Mouse (Mus musculus): Measurements from ENCODE around the gene Grb7. TPM values are rescaled to one million over a fixed set of nuclear protein-coding genes. Genes with fewer than 3 reads are reported as not detected.

The Grb7 gene
- polyA plus RNA-seq, 1 experiment from 2014 or later, result 5.1 TPM

DNA sequence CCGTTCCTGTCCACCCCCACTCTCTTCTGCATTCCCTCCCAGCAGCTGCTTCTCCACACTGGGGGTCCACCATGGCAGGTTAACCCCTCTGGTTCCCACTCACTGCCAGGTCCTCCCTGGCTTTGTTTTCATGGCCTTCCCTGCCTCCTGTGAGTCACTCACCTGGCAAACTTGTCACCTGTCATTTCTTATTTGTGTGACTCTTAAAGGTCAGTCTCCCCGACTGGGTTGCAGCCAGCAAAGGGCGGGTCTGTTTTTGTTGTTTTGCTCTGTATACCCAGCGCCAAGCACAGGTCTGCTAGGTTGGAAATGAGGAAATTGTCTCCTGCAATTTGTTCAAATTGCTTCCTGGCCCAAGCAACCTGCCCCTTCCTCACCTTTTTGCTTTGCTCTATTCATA lies 515 bp upstream of the Grb7 start:
- Histone ChIP-seq H3K4me3 (replicated peaks) (no peak overlapping the region), H3K9me3 (no peaks in the 10 kb centered on the region), H3K27me3 (peaks cover 42% of the 10 kb centered on the region), H3K9ac (replicated peaks) (no peak overlapping the region), H3K36me3 (no peaks in the 10 kb centered on the region), H3K4me1 (replicated peaks) (peaks cover 18% of the 10 kb centered on the region), H3K4me2 (no peak overlapping the region), H3K27ac (no peak overlapping the region)
- WGBS, result 29% methylated on average over 4 of the region's 4 CpGs
- no peak for ATAC-seq (ENCODE audit: insufficient number of reproducible peaks, insufficient read depth, low FRiP score, low TSS enrichment, low read depth)

DNA sequence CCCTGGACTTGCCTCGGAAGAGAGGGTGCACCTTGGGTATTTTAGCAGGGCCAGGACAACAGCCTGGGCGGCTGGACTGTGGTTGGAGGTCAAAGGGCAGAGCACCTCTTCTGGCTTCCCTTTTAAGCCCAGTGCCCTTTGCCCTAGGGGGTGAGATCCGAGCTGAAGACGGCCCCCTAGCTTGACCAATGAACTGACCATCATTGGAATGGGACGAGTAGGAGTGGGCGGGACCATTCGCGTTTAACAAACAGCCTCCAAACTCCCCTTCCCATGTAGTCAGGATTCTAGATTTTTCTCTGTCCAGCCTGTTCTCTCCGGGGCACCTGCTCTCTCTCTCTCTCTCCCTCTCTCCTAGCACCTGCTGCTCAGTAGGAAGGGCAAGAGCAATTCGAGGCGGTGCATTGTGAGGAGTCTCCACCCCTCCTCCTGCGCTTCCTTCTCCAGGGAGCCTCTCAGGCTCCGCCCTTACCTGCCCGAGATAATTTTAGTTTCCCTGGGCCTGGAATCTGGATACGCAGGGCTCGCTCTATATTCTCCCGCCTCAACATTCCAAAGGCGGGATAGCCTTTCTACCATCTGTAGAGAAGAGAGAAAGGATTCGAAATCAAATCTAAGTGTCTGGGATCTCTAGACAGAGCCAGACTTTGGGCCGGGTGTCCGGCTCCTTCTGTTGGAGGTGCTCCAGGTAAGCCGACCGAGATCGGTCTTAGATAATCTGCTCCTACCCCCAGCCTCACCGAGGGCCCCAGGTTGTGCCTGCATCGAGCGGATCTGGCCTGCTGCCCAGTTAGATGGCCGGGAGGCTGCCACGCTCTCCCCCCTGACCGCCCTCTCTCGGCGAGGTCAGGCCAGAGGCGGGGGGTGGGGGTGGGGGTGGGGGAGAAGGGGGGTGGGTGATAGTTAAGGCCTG lies 624 bp downstream of the Grb7 start:
- 2% methylated on average over 32 of the region's 33 CpGs for WGBS
- H3K36me3 ChIP-seq, result no peaks in the 10 kb centered on the region
- H3K4me1 ChIP-seq (replicated peaks), result peaks cover 18% of the 10 kb centered on the region
- no peaks in the 10 kb centered on the region for H3K9me3 ChIP-seq
- H3K4me3 ChIP-seq (replicated peaks), result peak overlapping the region; percentile 27
- H3K9ac ChIP-seq (replicated peaks), result 0 out of 2 replicates have a peak overlapping the region, but pooled peaks have one; percentile 8
- H3K27ac ChIP-seq, result no peak overlapping the region
- no peak for ATAC-seq (ENCODE audit: insufficient number of reproducible peaks, insufficient read depth, low FRiP score, low TSS enrichment, low read depth)
- peaks cover 42% of the 10 kb centered on the region for H3K27me3 ChIP-seq
- peak overlapping the region; percentile 44 for H3K4me2 ChIP-seq

DNA sequence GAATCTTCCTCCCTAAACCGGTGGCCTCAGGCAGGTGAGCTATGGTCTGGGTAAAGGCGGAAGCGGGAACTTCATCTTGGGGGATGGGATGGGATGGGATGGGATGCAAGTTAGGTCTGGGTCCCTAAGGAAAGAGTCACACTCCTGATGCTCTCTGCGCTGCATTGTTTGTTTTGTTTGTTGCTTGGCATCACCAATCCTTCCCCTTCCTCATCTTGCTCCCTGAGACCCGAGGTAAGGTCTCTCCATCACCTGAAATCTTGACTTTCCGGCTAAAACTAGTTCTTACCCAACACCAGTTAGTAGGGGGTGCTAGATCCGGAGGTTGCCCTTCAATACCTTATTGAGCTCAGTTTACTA lies 1.3 kb downstream of the Grb7 start:
- Histone ChIP-seq H3K4me1 (replicated peaks) (peaks cover 18% of the 10 kb centered on the region), H3K4me2 (peak overlapping the region; percentile 44), H3K4me3 (replicated peaks) (peak overlapping the region; percentile 27), H3K9ac (replicated peaks) (0 out of 2 replicates have a peak overlapping the region, but pooled peaks have one; percentile 8), H3K9me3 (no peaks in the 10 kb centered on the region), H3K36me3 (no peaks in the 10 kb centered on the region), H3K27ac (no peak overlapping the region), H3K27me3 (peaks cover 42% of the 10 kb centered on the region)
- 9% methylated on average over 7 of the region's 7 CpGs for WGBS
- no peak for ATAC-seq (ENCODE audit: insufficient number of reproducible peaks, insufficient read depth, low FRiP score, low TSS enrichment, low read depth)

DNA sequence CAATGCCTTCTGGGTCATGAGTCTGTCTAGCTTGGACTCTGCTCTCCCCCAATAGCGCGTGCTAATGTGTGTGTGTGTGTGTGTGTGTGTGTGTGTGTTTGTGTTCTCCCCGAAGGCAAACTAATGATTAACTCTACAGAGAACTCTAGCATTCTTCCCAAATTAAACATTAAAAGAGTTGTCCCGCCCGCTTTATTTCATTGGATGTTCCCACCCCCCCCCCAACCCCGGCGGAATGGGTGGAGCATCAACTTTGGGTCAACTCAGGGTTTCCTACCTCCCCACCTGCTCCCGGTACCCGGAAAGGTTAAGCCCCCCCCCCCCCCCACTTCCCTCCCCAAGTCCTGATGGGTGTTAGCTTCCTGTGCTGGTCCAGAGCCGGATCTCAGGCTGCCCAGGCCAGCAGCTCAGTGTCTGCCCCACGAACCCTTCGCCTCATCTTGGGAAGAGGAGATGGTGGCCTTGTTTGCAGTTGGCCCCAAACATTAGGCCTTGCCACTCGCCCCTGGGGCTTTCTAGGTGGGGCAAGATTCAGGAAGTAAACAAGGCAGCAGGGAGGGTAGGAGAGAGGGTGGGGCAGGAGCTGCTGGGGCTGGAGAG lies 2.1 kb downstream of the Grb7 start:
- H3K9me3 ChIP-seq, result no peaks in the 10 kb centered on the region
- peak overlapping the region; percentile 44 for H3K4me2 ChIP-seq
- no peak overlapping the region for H3K9ac ChIP-seq (replicated peaks)
- peaks cover 18% of the 10 kb centered on the region for H3K4me1 ChIP-seq (replicated peaks)
- WGBS, result 38% methylated on average over 13 of the region's 13 CpGs
- H3K4me3 ChIP-seq (replicated peaks), result 0 out of 2 replicates have a peak overlapping the region, but pooled peaks have one; percentile 27
- peaks cover 42% of the 10 kb centered on the region for H3K27me3 ChIP-seq
- no peak overlapping the region for H3K27ac ChIP-seq
- no peaks in the 10 kb centered on the region for H3K36me3 ChIP-seq
- no peak for ATAC-seq (ENCODE audit: insufficient number of reproducible peaks, insufficient read depth, low FRiP score, low TSS enrichment, low read depth)

DNA sequence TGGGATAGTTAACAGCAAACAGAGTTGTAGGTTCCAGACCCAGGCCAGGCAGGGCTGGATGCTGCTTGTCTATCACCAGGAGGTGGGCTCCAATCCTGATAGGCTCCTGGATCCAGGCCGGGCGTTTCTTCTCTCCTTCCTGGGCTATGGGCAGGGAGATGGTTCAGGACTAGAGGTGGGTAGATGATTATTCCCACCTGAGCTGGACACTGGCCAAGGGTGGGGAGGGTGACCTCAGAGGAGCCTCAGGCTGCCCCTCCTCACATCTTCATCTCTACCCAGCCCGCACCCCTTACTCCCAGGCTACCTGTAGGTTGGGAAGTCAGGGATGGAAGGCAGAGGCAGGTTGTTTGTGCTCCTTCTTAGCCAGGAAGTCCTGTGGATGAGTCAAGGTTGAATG lies 3.2 kb downstream of the Grb7 start:
- ATAC-seq (ENCODE audit: insufficient number of reproducible peaks, insufficient read depth, low FRiP score, low TSS enrichment, low read depth), result no peak
- Histone ChIP-seq H3K27ac (no peak overlapping the region), H3K9ac (replicated peaks) (no peak overlapping the region), H3K4me2 (no peak overlapping the region), H3K4me1 (replicated peaks) (peaks cover 18% of the 10 kb centered on the region), H3K27me3 (peaks cover 42% of the 10 kb centered on the region), H3K36me3 (no peaks in the 10 kb centered on the region), H3K4me3 (replicated peaks) (no peak overlapping the region), H3K9me3 (no peaks in the 10 kb centered on the region)
- 85% methylated on average over 3 of the region's 3 CpGs for WGBS

DNA sequence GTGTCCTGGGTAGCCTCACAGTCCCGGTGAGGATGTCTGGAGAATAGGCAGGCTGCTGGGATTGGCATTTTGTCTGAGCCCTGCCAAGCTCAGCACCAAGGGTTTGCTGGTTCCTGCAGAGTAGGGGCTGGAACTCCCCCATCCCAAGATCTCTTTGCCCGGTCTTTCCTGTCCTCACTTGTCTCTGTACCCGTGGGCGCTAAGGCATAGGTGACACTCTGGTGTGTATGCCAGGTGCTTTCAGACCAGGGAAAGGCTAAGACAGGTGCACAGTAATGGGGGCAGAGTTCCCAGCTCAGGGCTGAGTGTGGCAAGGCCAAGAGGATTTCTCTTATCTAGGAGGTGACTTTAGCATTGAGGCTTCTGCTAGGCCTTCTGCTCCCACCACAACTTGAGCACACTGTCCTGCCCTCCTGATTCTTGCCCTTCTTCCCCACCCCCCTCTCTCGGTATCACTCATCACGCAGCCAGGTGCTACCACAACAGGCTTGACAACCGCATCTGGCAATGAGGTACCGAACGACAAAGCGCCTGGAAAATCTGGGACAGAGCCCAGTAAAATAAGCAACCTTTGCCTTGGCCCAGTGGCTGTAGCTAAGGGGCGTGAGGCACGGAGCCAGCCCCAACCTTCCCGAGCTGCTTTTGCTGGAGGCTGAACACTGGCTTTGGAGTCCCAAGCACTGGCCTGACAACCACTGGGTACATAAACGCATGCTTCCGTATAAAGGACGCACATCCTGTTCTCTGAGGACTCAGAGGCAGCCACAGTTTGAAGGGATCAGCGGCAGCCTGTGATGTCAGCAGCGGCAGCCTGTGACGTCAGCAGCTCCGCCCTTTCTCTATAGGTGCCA lies 4.0 kb downstream of the Grb7 start:
- Histone ChIP-seq H3K27me3 (peaks cover 42% of the 10 kb centered on the region), H3K9ac (replicated peaks) (no peak overlapping the region), H3K36me3 (no peaks in the 10 kb centered on the region), H3K4me2 (no peak overlapping the region), H3K4me3 (replicated peaks) (no peak overlapping the region), H3K4me1 (replicated peaks) (peaks cover 18% of the 10 kb centered on the region), H3K27ac (no peak overlapping the region), H3K9me3 (no peaks in the 10 kb centered on the region)
- 79% methylated on average over 20 of the region's 20 CpGs for WGBS
- ATAC-seq (ENCODE audit: insufficient number of reproducible peaks, insufficient read depth, low FRiP score, low TSS enrichment, low read depth), result no peak

DNA sequence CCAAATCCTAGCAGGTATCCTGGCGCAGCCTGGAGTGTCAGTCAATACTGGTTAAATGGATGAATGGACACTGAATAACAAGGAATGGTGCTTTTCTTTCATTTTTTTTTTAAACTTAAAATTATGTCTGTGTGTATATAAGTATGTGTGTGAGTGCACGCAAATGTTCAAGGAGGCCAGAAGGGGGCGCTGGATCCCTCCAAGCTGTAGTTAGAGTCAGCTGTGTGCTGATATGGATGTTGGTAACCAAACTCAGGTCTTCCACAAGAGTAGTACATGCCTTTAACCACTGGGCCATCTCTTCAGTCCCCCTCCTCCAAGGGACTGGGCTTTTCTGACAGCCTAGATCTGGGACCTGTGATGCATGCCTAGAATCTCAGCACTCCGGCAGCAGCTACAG lies 9.3 kb downstream of the Grb7 start:
- no peaks in the 10 kb centered on the region for H3K36me3 ChIP-seq
- WGBS, result 80% methylated on average over 4 of the region's 4 CpGs
- no peak overlapping the region for H3K27ac ChIP-seq
- no peak overlapping the region for H3K4me2 ChIP-seq
- H3K27me3 ChIP-seq, result peaks cover 28% of the 10 kb centered on the region
- H3K4me1 ChIP-seq (replicated peaks), result peaks cover 18% of the 10 kb centered on the region
- no peak overlapping the region for H3K4me3 ChIP-seq (replicated peaks)
- H3K9ac ChIP-seq (replicated peaks), result no peak overlapping the region
- H3K9me3 ChIP-seq, result no peaks in the 10 kb centered on the region
- ATAC-seq (ENCODE audit: insufficient number of reproducible peaks, insufficient read depth, low FRiP score, low TSS enrichment, low read depth), result no peak

DNA sequence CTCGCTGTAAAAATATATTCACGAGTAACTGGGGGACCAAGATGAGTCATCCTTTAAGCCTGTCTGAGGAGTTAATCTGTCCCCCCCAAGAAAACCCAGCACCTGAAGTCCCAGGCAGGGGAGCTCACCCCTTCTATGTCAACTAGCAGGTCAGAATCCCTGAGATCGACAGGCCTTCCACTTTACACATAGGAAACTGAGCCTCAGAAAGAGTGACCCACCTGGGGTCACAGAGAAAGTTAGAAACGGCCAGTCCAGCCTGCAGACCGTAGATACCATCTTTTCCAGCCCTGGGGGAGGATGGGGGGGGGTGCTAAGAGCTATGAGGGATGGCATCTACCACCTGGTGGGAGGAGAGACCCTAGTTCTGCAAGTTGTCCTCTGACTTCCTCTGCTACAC lies 10.4 kb downstream of the Grb7 start:
- H3K4me1 ChIP-seq (replicated peaks), result peaks cover 18% of the 10 kb centered on the region
- H3K9ac ChIP-seq (replicated peaks), result no peak overlapping the region
- no peak for ATAC-seq (ENCODE audit: insufficient number of reproducible peaks, insufficient read depth, low FRiP score, low TSS enrichment, low read depth)
- 78% methylated on average over 5 of the region's 5 CpGs for WGBS
- no peak overlapping the region for H3K27ac ChIP-seq
- no peak overlapping the region for H3K4me2 ChIP-seq
- H3K9me3 ChIP-seq, result no peaks in the 10 kb centered on the region
- H3K36me3 ChIP-seq, result no peaks in the 10 kb centered on the region
- no peak overlapping the region for H3K4me3 ChIP-seq (replicated peaks)
- H3K27me3 ChIP-seq, result peaks cover 31% of the 10 kb centered on the region

DNA sequence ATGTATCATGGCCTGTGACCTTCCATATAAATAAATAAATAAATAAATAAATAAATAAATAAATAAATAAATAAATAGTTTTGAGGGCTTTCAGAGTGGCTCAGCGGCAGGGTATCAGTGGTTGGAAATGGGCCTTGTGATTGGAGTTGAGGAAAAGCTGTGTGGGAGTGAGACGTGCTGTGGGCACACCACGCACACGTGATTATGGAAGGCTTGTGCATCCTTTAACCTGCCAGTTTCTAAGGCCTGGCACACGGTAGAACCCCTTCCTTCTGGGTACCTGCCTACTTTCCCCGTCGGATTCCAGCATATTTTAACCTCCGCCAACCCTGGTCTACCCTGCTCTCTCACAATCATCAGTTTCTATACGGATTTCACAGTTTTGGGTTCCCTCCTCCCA lies 10.8 kb downstream of the Grb7 start:
- Histone ChIP-seq H3K4me3 (replicated peaks) (peak overlapping the region; percentile 61), H3K27me3 (peaks cover 35% of the 10 kb centered on the region), H3K4me2 (peak overlapping the region; percentile 83), H3K9me3 (no peaks in the 10 kb centered on the region), H3K9ac (replicated peaks) (peak overlapping the region; percentile 66; the same call in 1 of the 2 replicates), H3K36me3 (no peaks in the 10 kb centered on the region), H3K4me1 (replicated peaks) (peaks cover 18% of the 10 kb centered on the region), H3K27ac (peak overlapping the region; percentile 45)
- ATAC-seq (ENCODE audit: insufficient number of reproducible peaks, insufficient read depth, low FRiP score, low TSS enrichment, low read depth), result peak; percentile 22; the same call in 1 of the 2 replicates
- WGBS, result 28% methylated on average over 9 of the region's 9 CpGs

DNA sequence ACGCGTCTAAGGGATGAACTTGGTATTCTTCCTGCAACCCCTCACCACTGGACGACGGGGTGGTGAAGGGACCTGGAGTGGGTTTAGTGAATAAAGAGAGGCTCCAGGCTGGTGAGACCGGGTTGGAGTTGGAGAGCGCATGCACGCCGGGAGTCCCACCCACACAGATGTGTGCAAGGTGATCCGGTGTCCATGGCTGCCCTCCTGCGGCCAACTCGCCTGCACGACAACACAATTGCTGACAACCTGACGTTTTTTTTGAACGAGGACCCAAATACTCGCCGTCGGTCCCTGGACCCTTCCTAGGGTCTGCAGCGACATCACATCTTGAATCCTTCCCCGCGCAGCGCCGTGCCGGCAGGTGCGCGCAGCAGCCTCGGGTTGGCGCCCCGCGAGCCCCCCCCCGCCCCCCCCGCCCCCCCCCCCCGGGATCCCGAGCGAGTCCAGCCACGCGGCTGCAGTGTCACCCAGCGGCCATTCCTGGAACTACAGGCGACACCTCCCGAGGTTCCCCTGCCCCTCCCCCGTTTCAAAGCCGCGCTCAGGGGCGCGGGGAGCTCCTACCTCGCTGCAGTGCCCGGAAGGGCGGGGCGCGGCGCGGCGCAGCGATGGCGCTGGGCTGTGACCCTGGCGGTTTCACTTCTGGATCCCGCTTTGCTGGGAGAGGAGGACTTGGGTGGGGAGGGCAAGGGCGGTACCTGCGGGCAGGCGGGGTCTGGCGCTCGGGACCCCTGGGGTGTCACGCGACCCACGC lies 11.3 kb downstream of the Grb7 start:
- Histone ChIP-seq H3K4me1 (replicated peaks) (peaks cover 18% of the 10 kb centered on the region), H3K36me3 (no peaks in the 10 kb centered on the region), H3K27me3 (peaks cover 39% of the 10 kb centered on the region), H3K4me2 (peak overlapping the region; percentile 83), H3K4me3 (replicated peaks) (peak overlapping the region; percentile 61), H3K9ac (replicated peaks) (peak overlapping the region; percentile 66), H3K27ac (peak overlapping the region; percentile 45), H3K9me3 (no peaks in the 10 kb centered on the region)
- under 1% methylated on average over 44 of the region's 64 CpGs for WGBS
- peak; percentile 75 for ATAC-seq (ENCODE audit: insufficient number of reproducible peaks, insufficient read depth, low FRiP score, low TSS enrichment, low read depth)

All from limb, embryonic 12.5 days (tissue).